Mouse (Mus musculus): ENCODE measurements around the gene Eef1akmt1. TPM values are rescaled to one million over a fixed set of nuclear protein-coding genes. Genes with fewer than 3 reads are reported as not detected.

Eef1akmt1 gene
- 87.2 and 105 TPM in 2 replicates for polyA plus RNA-seq (2014; fragmentation: Nextera tagmentation; extraction: Ambion mirVana)

- Histone ChIP-seq H3K9me3 (ENCODE audit: control insufficient read depth, low read length) (peaks cover 2% of the 10 kb centered on the region; the same call in 1 of the 2 replicates), H3K9ac (ENCODE audit: low read depth, low read length) (peak within 1 kb of the TSS; percentile 71), H3K27ac (replicated peaks; ENCODE audit: low read depth, low read length) (peak within 1 kb of the TSS; percentile 47; the same call in 1 of the 2 replicates), H3K4me3 (ENCODE audit: low read depth, low read length) (peak within 1 kb of the TSS; percentile 68), H3K27me3 (replicated peaks; ENCODE audit: control insufficient read depth, insufficient read depth, low read length) (no peaks in the 10 kb centered on the region), H3K4me1 (ENCODE audit: control insufficient read depth, insufficient read depth, low read length) (peaks cover 4% of the 10 kb centered on the region), H3K4me2 (ENCODE audit: low read depth, low read length) (peak within 1 kb of the TSS; percentile 58), H3K36me3 (ENCODE audit: control insufficient read depth, insufficient read depth, low read length) (peaks cover 5% of the 10 kb centered on the region)
- DNase-seq (ENCODE audit: low spot score) (peak; percentile 98), ATAC-seq (ENCODE audit: low read depth) (peak; percentile 99)
- 9% methylated on average over 34 of the region's 35 CpGs for WGBS
Measured at GRCm38 (mm10) chr14:57571155-57572133, at the start of gene Eef1akmt1. TSS of gene Eef1akmt1 (minus strand) at chr14:57571612.

- H3K4me1 ChIP-seq (ENCODE audit: control insufficient read depth, insufficient read depth, low read length): no peaks in the 10 kb centered on the region
- no peaks in the 10 kb centered on the region for H3K27me3 ChIP-seq (replicated peaks; ENCODE audit: control insufficient read depth, insufficient read depth, low read length)
- H3K36me3 ChIP-seq (ENCODE audit: control insufficient read depth, insufficient read depth, low read length): peaks cover 26% of the 10 kb centered on the region
- H3K27ac ChIP-seq (replicated peaks; ENCODE audit: low read depth, low read length): no peak overlapping the region
- H3K4me3 ChIP-seq (ENCODE audit: low read depth, low read length): no peak overlapping the region
- H3K9ac ChIP-seq (ENCODE audit: low read depth, low read length): no peak overlapping the region
- 60% methylated on average over 4 of the region's 4 CpGs for WGBS
- ATAC-seq (ENCODE audit: low read depth) (no peak), DNase-seq (ENCODE audit: low spot score) (peak; percentile 46)
- no peaks in the 10 kb centered on the region for H3K9me3 ChIP-seq (ENCODE audit: control insufficient read depth, low read length)
- no peak overlapping the region for H3K4me2 ChIP-seq (ENCODE audit: low read depth, low read length)
Measured at GRCm38 (mm10) chr14:57620598-57621236, 49.3 kb upstream of the Eef1akmt1 start.

GRCm38 (mm10) chr14:57619487-57619886 is 48.1 kb upstream of the Eef1akmt1 start:
- Histone ChIP-seq H3K27ac (replicated peaks; ENCODE audit: low read depth, low read length) (no peak overlapping the region), H3K36me3 (ENCODE audit: control insufficient read depth, insufficient read depth, low read length) (peaks cover 20% of the 10 kb centered on the region; the same call in 1 of the 2 replicates), H3K4me1 (ENCODE audit: control insufficient read depth, insufficient read depth, low read length) (no peaks in the 10 kb centered on the region), H3K9ac (ENCODE audit: low read depth, low read length) (no peak overlapping the region), H3K4me2 (ENCODE audit: low read depth, low read length) (no peak overlapping the region), H3K27me3 (replicated peaks; ENCODE audit: control insufficient read depth, insufficient read depth, low read length) (no peaks in the 10 kb centered on the region), H3K4me3 (ENCODE audit: low read depth, low read length) (no peak overlapping the region), H3K9me3 (ENCODE audit: control insufficient read depth, low read length) (no peaks in the 10 kb centered on the region)
- DNase-seq (ENCODE audit: low spot score) (peak; percentile 70), ATAC-seq (ENCODE audit: low read depth) (no peak)
- WGBS: 43% methylated on average over 2 of the region's 2 CpGs

GRCm38 (mm10) chr14:57617675-57618074 is 46.3 kb upstream of the Eef1akmt1 start:
- no peak overlapping the region for H3K4me2 ChIP-seq (ENCODE audit: low read depth, low read length)
- no peaks in the 10 kb centered on the region for H3K9me3 ChIP-seq (ENCODE audit: control insufficient read depth, low read length)
- H3K4me3 ChIP-seq (ENCODE audit: low read depth, low read length): no peak overlapping the region
- DNase-seq (ENCODE audit: low spot score) (no peak), ATAC-seq (ENCODE audit: low read depth) (no peak)
- no peak overlapping the region for H3K9ac ChIP-seq (ENCODE audit: low read depth, low read length)
- H3K4me1 ChIP-seq (ENCODE audit: control insufficient read depth, insufficient read depth, low read length): no peaks in the 10 kb centered on the region
- H3K27ac ChIP-seq (replicated peaks; ENCODE audit: low read depth, low read length): no peak overlapping the region
- no peaks in the 10 kb centered on the region for H3K27me3 ChIP-seq (replicated peaks; ENCODE audit: control insufficient read depth, insufficient read depth, low read length)
- WGBS: 94% methylated on average over 1 of the region's 1 CpGs
- H3K36me3 ChIP-seq (ENCODE audit: control insufficient read depth, insufficient read depth, low read length): 0 out of 2 replicates have a peak, but pooled peaks cover 4% of the 10 kb centered on the region

GRCm38 (mm10) chr14:57616339-57616965 is 45.0 kb upstream of the Eef1akmt1 start:
- no peak overlapping the region for H3K4me2 ChIP-seq (ENCODE audit: low read depth, low read length)
- no peaks in the 10 kb centered on the region for H3K4me1 ChIP-seq (ENCODE audit: control insufficient read depth, insufficient read depth, low read length)
- 69% methylated on average over 6 of the region's 6 CpGs for WGBS
- H3K27me3 ChIP-seq (replicated peaks; ENCODE audit: control insufficient read depth, insufficient read depth, low read length): no peaks in the 10 kb centered on the region
- H3K9ac ChIP-seq (ENCODE audit: low read depth, low read length): no peak overlapping the region
- H3K27ac ChIP-seq (replicated peaks; ENCODE audit: low read depth, low read length): no peak overlapping the region
- no peaks in the 10 kb centered on the region for H3K36me3 ChIP-seq (ENCODE audit: control insufficient read depth, insufficient read depth, low read length)
- ATAC-seq (ENCODE audit: low read depth) (no peak), DNase-seq (ENCODE audit: low spot score) (peak; percentile 49)
- no peak overlapping the region for H3K4me3 ChIP-seq (ENCODE audit: low read depth, low read length)
- no peaks in the 10 kb centered on the region for H3K9me3 ChIP-seq (ENCODE audit: control insufficient read depth, low read length)

- H3K27ac ChIP-seq (replicated peaks; ENCODE audit: low read depth, low read length): no peak overlapping the region
- no peak for DNase-seq (ENCODE audit: low spot score)
- H3K9ac ChIP-seq (ENCODE audit: low read depth, low read length): no peak overlapping the region
- H3K4me2 ChIP-seq (ENCODE audit: low read depth, low read length): no peak overlapping the region
- ATAC-seq (ENCODE audit: low read depth): no peak
- H3K9me3 ChIP-seq (ENCODE audit: control insufficient read depth, low read length): no peaks in the 10 kb centered on the region
- no peaks in the 10 kb centered on the region for H3K27me3 ChIP-seq (replicated peaks; ENCODE audit: control insufficient read depth, insufficient read depth, low read length)
- H3K4me1 ChIP-seq (ENCODE audit: control insufficient read depth, insufficient read depth, low read length): no peaks in the 10 kb centered on the region
- no peak overlapping the region for H3K4me3 ChIP-seq (ENCODE audit: low read depth, low read length)
- WGBS: 90% methylated on average over 6 of the region's 6 CpGs
- no peaks in the 10 kb centered on the region for H3K36me3 ChIP-seq (ENCODE audit: control insufficient read depth, insufficient read depth, low read length)
Measured at GRCm38 (mm10) chr14:57615828-57616227, 44.4 kb upstream of the Eef1akmt1 start.

- no peaks in the 10 kb centered on the region for H3K9me3 ChIP-seq (ENCODE audit: control insufficient read depth, low read length)
- no peaks in the 10 kb centered on the region for H3K36me3 ChIP-seq (ENCODE audit: control insufficient read depth, insufficient read depth, low read length)
- no peak overlapping the region for H3K4me2 ChIP-seq (ENCODE audit: low read depth, low read length)
- peak; percentile 43 for DNase-seq (ENCODE audit: low spot score)
- peak; percentile 53; the same call in 1 of the 2 replicates for ATAC-seq (ENCODE audit: low read depth)
- H3K27me3 ChIP-seq (replicated peaks; ENCODE audit: control insufficient read depth, insufficient read depth, low read length): no peaks in the 10 kb centered on the region
- 53% methylated on average over 2 of the region's 2 CpGs for WGBS
- H3K27ac ChIP-seq (replicated peaks; ENCODE audit: low read depth, low read length): no peak overlapping the region; the same call in 1 of the 2 replicates
- no peak overlapping the region for H3K9ac ChIP-seq (ENCODE audit: low read depth, low read length)
- H3K4me3 ChIP-seq (ENCODE audit: low read depth, low read length): no peak overlapping the region
- H3K4me1 ChIP-seq (ENCODE audit: control insufficient read depth, insufficient read depth, low read length): peaks cover 13% of the 10 kb centered on the region; the same call in 1 of the 2 replicates
Measured at GRCm38 (mm10) chr14:57611034-57611433, 39.6 kb upstream of the Eef1akmt1 start.

GRCm38 (mm10) chr14:57609816-57610329 is 38.5 kb upstream of the Eef1akmt1 start:
- H3K27ac ChIP-seq (replicated peaks; ENCODE audit: low read depth, low read length): no peak overlapping the region
- 0 out of 2 replicates have a peak, but pooled peaks cover 2% of the 10 kb centered on the region for H3K36me3 ChIP-seq (ENCODE audit: control insufficient read depth, insufficient read depth, low read length)
- H3K9me3 ChIP-seq (ENCODE audit: control insufficient read depth, low read length): no peaks in the 10 kb centered on the region
- no peak overlapping the region for H3K4me2 ChIP-seq (ENCODE audit: low read depth, low read length)
- H3K27me3 ChIP-seq (replicated peaks; ENCODE audit: control insufficient read depth, insufficient read depth, low read length): no peaks in the 10 kb centered on the region
- whole genome bisulfite sequencing: 69% methylated on average over 4 of the region's 4 CpGs
- H3K4me1 ChIP-seq (ENCODE audit: control insufficient read depth, insufficient read depth, low read length): peaks cover 13% of the 10 kb centered on the region; the same call in 1 of the 2 replicates
- DNase-seq (ENCODE audit: low spot score) (peak; percentile 13), ATAC-seq (ENCODE audit: low read depth) (no peak)
- no peak overlapping the region for H3K9ac ChIP-seq (ENCODE audit: low read depth, low read length)
- no peak overlapping the region for H3K4me3 ChIP-seq (ENCODE audit: low read depth, low read length)

Measured in embryonic facial prominence, embryonic 14.5 days (tissue).